Mouse (Mus musculus) MEL-GATA-1-ER (cell line): ENCODE results near the gene Gm9045.
"Not testable (repeated sequence)": the region's sequence is repeated elsewhere in the genome, so short reads cannot be mapped to it uniquely, and the experiment has no call there.

ENCODE experiments used
- DNase-seq: peaks from one replicate; pipeline ENCODE4 v3.0.0-alpha.2; 2012; ENCODE audit warnings: low read depth; ENCODE audit errors: extremely low read depth

Gene Gm9045

GRCm38 (mm10) chr10:118337731-118338130 is at the start of gene Gm9045:
Gm9045 (minus strand) TSS chr10:118337831.
- DNase-seq, result not testable (repeated sequence)

GRCm38 (mm10) chr10:118370443-118370842 is 32.8 kb upstream of the Gm9045 start:
- peak; percentile 66 for DNase-seq

- DNase-seq, result no peak
Measured at GRCm38 (mm10) chr10:118369518-118369917, 31.9 kb upstream of the Gm9045 start.

GRCm38 (mm10) chr10:118354005-118354404 is 16.4 kb upstream of the Gm9045 start, which contains the start of gene Gm9049:
Gm9049 (minus strand) TSS chr10:118354105.
- not testable (repeated sequence) for DNase-seq

- not testable (repeated sequence) for DNase-seq
Measured at GRCm38 (mm10) chr10:118348579-118348978, 10.9 kb upstream of the Gm9045 start, which contains the start of gene Gm9048. Gm9048 (minus strand) TSS chr10:118348679.

- DNase-seq, result not testable (repeated sequence)
Measured at GRCm38 (mm10) chr10:118343155-118343554, 5.5 kb upstream of the Gm9045 start, which contains the start of gene Gm9046. Gm9046 (minus strand) TSS chr10:118343255.

GRCm38 (mm10) chr10:118332308-118332707 is 5.3 kb downstream of the Gm9045 start, which contains the start of gene Gm9044:
Gm9044 (minus strand) TSS chr10:118332408.
- not testable (repeated sequence) for DNase-seq

- not testable (repeated sequence) for DNase-seq
Measured at GRCm38 (mm10) chr10:118326869-118327268, 10.8 kb downstream of the Gm9045 start, which contains the start of gene Gm9040. Gm9040 (minus strand) TSS chr10:118326969.

- no peak for DNase-seq
Measured at GRCm38 (mm10) chr10:118319024-118319423, 18.6 kb downstream of the Gm9045 start.

- not testable (repeated sequence) for DNase-seq
Measured at GRCm38 (mm10) chr10:118302133-118302532, 35.5 kb downstream of the Gm9045 start.

- no peak for DNase-seq
Measured at GRCm38 (mm10) chr10:118294938-118295337, 42.7 kb downstream of the Gm9045 start, which contains the start of gene Iltifb. Iltifb (minus strand) TSS chr10:118295038.
